ENCODE assay signal across 8 mouse cellular contexts in the genomic region with DNA sequence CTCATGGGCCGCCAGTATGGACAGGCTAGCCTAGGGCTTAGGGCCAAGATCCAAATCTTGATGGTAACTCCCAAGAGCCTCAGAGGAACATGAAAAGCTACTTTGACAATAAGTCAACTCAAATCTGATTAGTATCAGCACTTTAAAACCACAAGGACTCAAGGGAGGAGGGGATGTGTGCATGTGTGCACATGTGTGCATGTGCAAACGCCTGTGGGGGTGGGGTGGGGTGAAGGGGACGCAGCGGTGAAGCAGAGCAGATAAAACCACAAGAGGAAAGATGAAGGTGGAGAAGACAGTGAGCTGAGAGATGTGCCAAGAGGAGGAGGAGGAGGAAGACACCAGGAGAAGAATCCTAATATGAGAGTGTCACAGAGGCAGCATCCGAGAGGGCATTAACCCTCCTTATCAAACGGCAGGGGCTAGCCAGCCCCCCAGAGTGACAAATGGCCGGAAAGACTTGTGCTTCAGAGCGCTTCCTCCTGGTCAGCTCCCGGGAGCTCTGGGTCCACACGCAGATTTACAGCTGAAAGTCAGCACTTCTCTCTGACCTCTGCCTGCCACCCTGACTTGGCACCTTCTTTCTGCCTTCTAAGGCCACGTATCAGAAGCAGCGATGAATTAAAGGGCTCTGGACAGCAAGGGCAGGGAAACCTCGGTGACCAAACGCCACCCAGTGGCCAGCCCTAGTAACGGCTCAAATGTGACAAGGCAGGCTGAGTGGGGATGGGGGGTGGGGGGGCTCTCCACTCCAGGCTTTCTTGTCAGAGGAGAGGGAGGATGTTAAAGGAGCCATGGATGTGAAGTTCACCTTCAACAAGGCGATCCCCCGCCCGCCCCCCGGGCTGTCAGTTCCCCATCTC. TPM values are rescaled to one million over a fixed set of nuclear protein-coding genes. Genes with fewer than 3 reads are reported as not detected.
DNase-seq lines count a peak whose midpoint lies in the region; ATAC-seq lines count a peak whose summit lies in the region.

No protein-coding gene starts in this region.

- WGBS in embryonic facial prominence, embryonic 14.5 days: 39% methylated on average over 19 of the region's 19 CpGs

- H3K4me2 ChIP-seq in embryonic facial prominence, embryonic 14.5 days (ENCODE audit: low read depth, low read length): no peak overlapping the region

- peaks cover 65% of the 10 kb centered on the region for H3K36me3 ChIP-seq in embryonic facial prominence, embryonic 14.5 days (ENCODE audit: control insufficient read depth, insufficient read depth, low read length)

- H3K27me3 ChIP-seq in embryonic facial prominence, embryonic 14.5 days (replicated peaks; ENCODE audit: control insufficient read depth, insufficient read depth, low read length): no peaks in the 10 kb centered on the region

- no peak overlapping the region for H3K4me3 ChIP-seq in embryonic facial prominence, embryonic 14.5 days (ENCODE audit: low read depth, low read length)

- ATAC-seq in embryonic facial prominence, embryonic 14.5 days (ENCODE audit: low read depth): peak; percentile 61

- DNase-seq in CD8-positive naive resting alpha-beta T cell, adult 2 months (ENCODE audit: low read depth in 2 of 2, low spot score in 2 of 2): peak; percentile 19 to 34
- peak; percentile 64 for DNase-seq in adipocyte (ENCODE audit: low spot score)
- DNase-seq in embryonic facial prominence, embryonic 14.5 days (ENCODE audit: low spot score): peak; percentile 50
- peak; percentile 54 to 75 for DNase-seq in heart, postnatal 10 days
- DNase-seq in kidney, postnatal 14 days: peak; percentile 69
- DNase-seq in lung, postnatal 14 days: peak; percentile 53
- peak; percentile 62 for DNase-seq in ovary, postnatal 36 days (ENCODE audit: low spot score)
- peak; percentile 30 to 72 for DNase-seq in urinary bladder, postnatal 4 days (ENCODE audit: low spot score in 2 of 2)

- intact Hi-C loops in heart, postnatal 10 days (cut with DNase I): loop anchor here (1.0 kb wide), 1 partner anchor 208 kb away; no protein-coding TSS in a partner anchor

- no peak overlapping the region for H3K27ac ChIP-seq in embryonic facial prominence, embryonic 14.5 days (replicated peaks; ENCODE audit: low read depth, low read length)

- H3K9me3 ChIP-seq in embryonic facial prominence, embryonic 14.5 days (ENCODE audit: control insufficient read depth, low read length): no peaks in the 10 kb centered on the region

- H3K4me1 ChIP-seq in embryonic facial prominence, embryonic 14.5 days (ENCODE audit: control insufficient read depth, insufficient read depth, low read length): no peaks in the 10 kb centered on the region

- H3K9ac ChIP-seq in embryonic facial prominence, embryonic 14.5 days (ENCODE audit: low read depth, low read length): no peak overlapping the region

RNA-seq across cellular contexts. Expression of gene Qsox1, which starts 28.1 kb away (rescaled TPM):
- polyA plus RNA-seq in embryonic facial prominence, embryonic 14.5 days (2014; fragmentation: Nextera tagmentation; extraction: Ambion mirVana): 13.1 and 15.6 TPM in 2 replicates
- 10 to 100 TPM; 64.9 to 69.7 TPM for total RNA-seq in heart, postnatal 10 days (2021)

RNA-seq across cellular contexts. Expression of gene Lhx4, which starts 33.1 kb away (rescaled TPM):
- 0.07 TPM in 1 of 2 replicates, not detected in the other for polyA plus RNA-seq in embryonic facial prominence, embryonic 14.5 days (2014; fragmentation: Nextera tagmentation; extraction: Ambion mirVana)
- not detected for total RNA-seq in heart, postnatal 10 days (2021)
